Mouse (Mus musculus) gastrocnemius, adult 2 months (tissue): ENCODE data around the gene Fbf1. TPM values are rescaled to one million over a fixed set of nuclear protein-coding genes. Genes with fewer than 3 reads are reported as not detected.
A peak's percentile ranks its signal among the peaks of the same experiment; 100 is the strongest.

Experiments used
- DNase-seq: peaks from one replicate; pipeline ENCODE4 v3.0.0; 2022
- H3K27ac ChIP-seq: fragments of 200-600 bp; 2 replicates; pipeline ENCODE4 v1.8.1; 2022; ENCODE audit warnings: mild to moderate bottlenecking
- H3K4me3 ChIP-seq: fragments of 200-600 bp; 2 replicates; pipeline ENCODE4 v1.8.1; 2022; ENCODE audit warnings: mild to moderate bottlenecking, moderate library complexity
- CTCF ChIP-seq: fragments of 200-600 bp; IDR thresholded peaks from 2 replicates; pipeline ENCODE4 v1.8.1; 2022; ENCODE audit warnings: antibody characterized with exemption, mild to moderate bottlenecking, moderate library complexity
- intact Hi-C: fragments of 180-260 bp; cut with DNase I; formaldehyde crosslinking; loops from one replicate; pipeline ENCODE4 v1.15.1; 2025
- total RNA-seq, 2 experiments: library from RNA; stranded (reverse); gene quantifications; 2 replicates each; pipeline ENCODE4 v1.2.3; 2021

Fbf1 gene
- total RNA-seq, 2 experiments from 2014 or later = 10.5 to 11.5 TPM

GRCm38 (mm10) chr11:116198132-116198531 lies 30.2 kb upstream of the Fbf1 start:
- intact Hi-C loops = loop anchor here (2.0 kb wide), 1 partner anchor 111 kb away; the partner anchor contains the start of gene Wbp2
- no peak for DNase-seq
- no peak for TF ChIP-seq CTCF
- Histone ChIP-seq H3K4me3 (peak overlapping the region; percentile 86), H3K27ac (peak overlapping the region; percentile 97)

GRCm38 (mm10) chr11:116197584-116197906 lies 29.6 kb upstream of the Fbf1 start:
- Histone ChIP-seq H3K27ac (peak overlapping the region; percentile 97), H3K4me3 (peak overlapping the region; percentile 86)
- intact Hi-C loops = no loop called here
- no peak for DNase-seq
- TF ChIP-seq CTCF = no peak

GRCm38 (mm10) chr11:116196866-116197583 lies 29.1 kb upstream of the Fbf1 start:
- intact Hi-C loops = loop anchor here (1.0 kb wide), 1 partner anchor 27 kb away; no protein-coding TSS in a partner anchor
- H3K4me3 ChIP-seq = peak overlapping the region; percentile 86
- TF ChIP-seq CTCF = no peak
- H3K27ac ChIP-seq = peak overlapping the region; percentile 97; the same call in 1 of the 2 replicates
- no peak for DNase-seq

- Histone ChIP-seq H3K27ac (peak overlapping the region; percentile 12; the same call in 1 of the 2 replicates), H3K4me3 (no peak overlapping the region)
- no peak for DNase-seq
- TF ChIP-seq CTCF = no peak
- intact Hi-C loops = loop anchor here (1.0 kb wide), 1 partner anchor 28 kb away; no protein-coding TSS in a partner anchor
Measured at GRCm38 (mm10) chr11:116196336-116196735, 28.4 kb upstream of the Fbf1 start.

GRCm38 (mm10) chr11:116195252-116195651 lies 27.3 kb upstream of the Fbf1 start:
- no peak for TF ChIP-seq CTCF
- Histone ChIP-seq H3K27ac (peak overlapping the region; percentile 53), H3K4me3 (peak overlapping the region; percentile 43)
- intact Hi-C loops = no loop called here
- DNase-seq = no peak

- H3K27ac ChIP-seq = peak overlapping the region; percentile 53
- TF ChIP-seq CTCF = no peak
- DNase-seq = no peak
- intact Hi-C loops = no loop called here
- peak overlapping the region; percentile 26; the same call in 1 of the 2 replicates for H3K4me3 ChIP-seq
Measured at GRCm38 (mm10) chr11:116194619-116195018, 26.7 kb upstream of the Fbf1 start.

GRCm38 (mm10) chr11:116187226-116187930 lies 19.4 kb upstream of the Fbf1 start:
- H3K27ac ChIP-seq = peak overlapping the region; percentile 66; the same call in 1 of the 2 replicates
- no peak overlapping the region for H3K4me3 ChIP-seq

GRCm38 (mm10) chr11:116186360-116186759 lies 18.4 kb upstream of the Fbf1 start:
- H3K4me3 ChIP-seq = no peak overlapping the region
- TF ChIP-seq CTCF = no peak
- intact Hi-C loops = no loop called here
- H3K27ac ChIP-seq = peak overlapping the region; percentile 66
- DNase-seq = no peak

More at GRCm38 (mm10) chr11:116187226-116187930, 19.4 kb upstream of the Fbf1 start:
- TF ChIP-seq CTCF = no peak
- intact Hi-C loops = no loop called here
- DNase-seq = no peak

GRCm38 (mm10) chr11:116185836-116186235 lies 17.9 kb upstream of the Fbf1 start:
- TF ChIP-seq CTCF = no peak

GRCm38 (mm10) chr11:116178411-116179121 lies 10.6 kb upstream of the Fbf1 start:
- Histone ChIP-seq H3K4me3 (no peak overlapping the region), H3K27ac (no peak overlapping the region)
- no peak for DNase-seq
- TF ChIP-seq CTCF = no peak
- intact Hi-C loops = no loop called here

More at GRCm38 (mm10) chr11:116185836-116186235, 17.9 kb upstream of the Fbf1 start:
- Histone ChIP-seq H3K4me3 (no peak overlapping the region), H3K27ac (peak overlapping the region; percentile 66)
- intact Hi-C loops = no loop called here
- DNase-seq = peak; percentile 47

- intact Hi-C loops = no loop called here
- no peak for TF ChIP-seq CTCF
- Histone ChIP-seq H3K4me3 (no peak overlapping the region), H3K27ac (no peak overlapping the region)
- DNase-seq = no peak
Measured at GRCm38 (mm10) chr11:116176010-116176409, 8.0 kb upstream of the Fbf1 start.

- no peak for TF ChIP-seq CTCF
- Histone ChIP-seq H3K4me3 (no peak overlapping the region), H3K27ac (no peak overlapping the region)
- DNase-seq = no peak
- intact Hi-C loops = no loop called here
Measured at GRCm38 (mm10) chr11:116174775-116175448, 6.9 kb upstream of the Fbf1 start.
